Comparison of ENCODE assay signal across 8 mouse cellular contexts in genomic region chr5:8366771-8367613, GRCm38 (mm10). TPM values are rescaled to one million over a fixed set of nuclear protein-coding genes. Genes with fewer than 3 reads are reported as not detected.
DNase-seq lines count a peak whose midpoint lies in the region; ATAC-seq and TF ChIP-seq lines count a peak whose summit lies in the region.

No protein-coding gene starts in this region.

- no peak overlapping the region for H3K27ac ChIP-seq in heart, embryonic 14.5 days (replicated peaks in 1 of 2; ENCODE audit: control insufficient read depth in 1 of 2, insufficient read depth in 1 of 2, low read depth in 2 of 2, low read length in 2 of 2)
- peak overlapping the region; percentile 76 for H3K27ac ChIP-seq in forebrain, postnatal 0 days (ENCODE audit: low read depth, low read length)
- H3K27ac ChIP-seq in left cerebral cortex, adult 2 months = peak overlapping the region; percentile 97
- peak overlapping the region; percentile 24; the same call in 1 of the 2 replicates for H3K27ac ChIP-seq in neural tube, embryonic 11.5 days (ENCODE audit: low read depth, low read length)

- H3K9me3 ChIP-seq in heart, embryonic 14.5 days (ENCODE audit: control insufficient read depth, low read length) = no peaks in the 10 kb centered on the region
- no peaks in the 10 kb centered on the region for H3K9me3 ChIP-seq in forebrain, postnatal 0 days (ENCODE audit: low read length)
- H3K9me3 ChIP-seq in neural tube, embryonic 11.5 days (ENCODE audit: control insufficient read depth, low read length) = no peaks in the 10 kb centered on the region

- peak; percentile 7; the same call in 1 of the 2 replicates for TF ChIP-seq CTCF in forebrain, postnatal 0 days (IDR thresholded peaks at IDR 0.05; ENCODE audit: low read depth)
- TF ChIP-seq CTCF in left cerebral cortex, adult 2 months (IDR thresholded peaks at IDR 0.05) = no peak

- H3K36me3 ChIP-seq in heart, embryonic 14.5 days (ENCODE audit: control insufficient read depth, insufficient read depth, low read length) = no peaks in the 10 kb centered on the region
- H3K36me3 ChIP-seq in forebrain, postnatal 0 days (ENCODE audit: insufficient read depth) = no peaks in the 10 kb centered on the region
- no peaks in the 10 kb centered on the region for H3K36me3 ChIP-seq in neural tube, embryonic 11.5 days (ENCODE audit: control insufficient read depth, insufficient read depth, low read length)

- intact Hi-C loops in left cerebral cortex, adult 2 months (cut with DNase I) = loop anchor here (1.0 to 2.0 kb wide), 3 partner anchors 54 to 311 kb away; no protein-coding TSS in a partner anchor

- peak overlapping the region; percentile 80 to 90 for H3K4me3 ChIP-seq in heart, embryonic 14.5 days (ENCODE audit: control insufficient read depth in 1 of 2, insufficient read depth in 1 of 2, low read depth in 1 of 2, low read length in 2 of 2)
- H3K4me3 ChIP-seq in forebrain, postnatal 0 days (ENCODE audit: low read depth, low read length) = peak overlapping the region; percentile 54
- H3K4me3 ChIP-seq in left cerebral cortex, adult 2 months = peak overlapping the region; percentile 95
- H3K4me3 ChIP-seq in neural tube, embryonic 11.5 days (ENCODE audit: low read depth, low read length) = peak overlapping the region; percentile 62

- H3K4me2 ChIP-seq in heart, embryonic 14.5 days (ENCODE audit: low read length) = peak overlapping the region; percentile 93
- peak overlapping the region; percentile 69 for H3K4me2 ChIP-seq in forebrain, postnatal 0 days (ENCODE audit: low read depth)
- peak overlapping the region; percentile 85 for H3K4me2 ChIP-seq in neural tube, embryonic 11.5 days (ENCODE audit: low read depth)

- H3K4me1 ChIP-seq in heart, embryonic 14.5 days (ENCODE audit: control insufficient read depth in 2 of 2, insufficient read depth in 2 of 2, low read length in 2 of 2) = peaks cover 0 to 6% of the 10 kb centered on the region in 2 experiments; a peak in 2 of 4 replicates
- H3K4me1 ChIP-seq in forebrain, postnatal 0 days (ENCODE audit: insufficient read depth) = peaks cover 8% of the 10 kb centered on the region; the same call in 1 of the 2 replicates
- H3K4me1 ChIP-seq in neural tube, embryonic 11.5 days (ENCODE audit: control insufficient read depth, insufficient read depth, low read length) = no peaks in the 10 kb centered on the region

- H3K9ac ChIP-seq in heart, embryonic 14.5 days (ENCODE audit: low read length) = peak overlapping the region; percentile 86
- H3K9ac ChIP-seq in forebrain, postnatal 0 days = peak overlapping the region; percentile 71
- H3K9ac ChIP-seq in neural tube, embryonic 11.5 days (ENCODE audit: low read length) = peak overlapping the region; percentile 78

- no peak for ATAC-seq in heart, embryonic 14.5 days (ENCODE audit: insufficient number of reproducible peaks, insufficient read depth, low FRiP score, low read depth)
- ATAC-seq in forebrain, postnatal 0 days = peak; percentile 44
- ATAC-seq in neural tube, embryonic 11.5 days (ENCODE audit: insufficient read depth, low FRiP score, low TSS enrichment) = peak; percentile 54

- 3% methylated on average over 25 of the region's 25 CpGs for WGBS in heart, embryonic 14.5 days
- under 1% methylated on average over 25 of the region's 25 CpGs for WGBS in forebrain, postnatal 0 days
- 2% methylated on average over 24 of the region's 25 CpGs for WGBS in neural tube, embryonic 11.5 days

- no peak for DNase-seq in heart, adult 8-10 months (ENCODE audit: low spot score)
- DNase-seq in cerebellum, adult 18-20 months = peak; percentile 69 to 76
- peak; percentile 65 for DNase-seq in forebrain, postnatal 0 days
- DNase-seq in left cerebral cortex, adult 2 months (ENCODE audit: extremely low spot score in 1 of 2, low spot score in 2 of 2) = peak; percentile 42 to 51
- DNase-seq in neural tube, embryonic 11.5 days (ENCODE audit: low spot score) = peak; percentile 40
- DNase-seq in spleen, adult 18-20 months = no peak
- no peak for DNase-seq in thymus, postnatal 10 days (ENCODE audit: low spot score in 2 of 2)

- H3K27me3 ChIP-seq in heart, embryonic 14.5 days (ENCODE audit: control insufficient read depth, insufficient read depth, low read length) = 0 out of 2 replicates have a peak, but pooled peaks cover 3% of the 10 kb centered on the region
- H3K27me3 ChIP-seq in forebrain, postnatal 0 days (ENCODE audit: insufficient read depth, low read length) = no peaks in the 10 kb centered on the region
- H3K27me3 ChIP-seq in neural tube, embryonic 11.5 days (ENCODE audit: control insufficient read depth, insufficient read depth, low read length) = no peaks in the 10 kb centered on the region

RNA-seq across cellular contexts. Expression of gene Adam22, which starts 1.0 kb away (rescaled TPM):
- polyA plus RNA-seq in heart, embryonic 14.5 days (2014; fragmentation: Nextera tagmentation; extraction: Ambion mirVana) = 11.5 and 12.7 TPM in 2 replicates
- total RNA-seq in heart, adult 8-10 months (2022) = 1 to 10 TPM; 4.5 to 6.1 (median 5.3) TPM
- 62.9 and 89.4 TPM in 2 replicates for total RNA-seq in forebrain, postnatal 0 days (2014; rRNA removed)
- polyA plus RNA-seq in forebrain, postnatal 0 days (2015; fragmentation: Nextera tagmentation; extraction: Ambion mirVana) = 27.0 and 36.6 TPM in 2 replicates
- 100 to 1,000 TPM; 214 to 226 TPM for total RNA-seq in left cerebral cortex, adult 2 months (2021)
- polyA plus RNA-seq in neural tube, embryonic 11.5 days (2014; fragmentation: Nextera tagmentation; extraction: Ambion mirVana) = 15.1 and 15.9 TPM in 2 replicates

RNA-seq across cellular contexts. Expression of gene Dbf4, which starts 55.5 kb away (rescaled TPM):
- polyA plus RNA-seq in heart, embryonic 14.5 days (2014; fragmentation: Nextera tagmentation; extraction: Ambion mirVana) = 26.4 and 29.7 TPM in 2 replicates
- 1 to 10 TPM in 2 of 4 experiments, under 1 TPM in 2; 0.63 to 1.3 (median 0.90) TPM for total RNA-seq in heart, adult 8-10 months (2022)
- total RNA-seq in forebrain, postnatal 0 days (2014; rRNA removed) = 11.4 and 13.3 TPM in 2 replicates
- polyA plus RNA-seq in forebrain, postnatal 0 days (2015; fragmentation: Nextera tagmentation; extraction: Ambion mirVana) = 8.2 and 8.3 TPM in 2 replicates
- 1 to 10 TPM; 2.2 to 2.4 TPM for total RNA-seq in left cerebral cortex, adult 2 months (2021)
- polyA plus RNA-seq in neural tube, embryonic 11.5 days (2014; fragmentation: Nextera tagmentation; extraction: Ambion mirVana) = 66.3 and 72.2 TPM in 2 replicates

RNA-seq across cellular contexts. Expression of gene Slc25a40, which starts 55.7 kb away (rescaled TPM):
- polyA plus RNA-seq in heart, embryonic 14.5 days (2014; fragmentation: Nextera tagmentation; extraction: Ambion mirVana) = 14.1 and 14.5 TPM in 2 replicates
- total RNA-seq in heart, adult 8-10 months (2022) = 10 to 100 TPM in 1 of 4 experiments, 1 to 10 TPM in 3; 6.3 to 11.7 (median 8.7) TPM
- total RNA-seq in forebrain, postnatal 0 days (2014; rRNA removed) = 9.2 and 12.7 TPM in 2 replicates
- polyA plus RNA-seq in forebrain, postnatal 0 days (2015; fragmentation: Nextera tagmentation; extraction: Ambion mirVana) = 4.8 and 8.0 TPM in 2 replicates
- 10 to 100 TPM; 12.8 to 13.4 TPM for total RNA-seq in left cerebral cortex, adult 2 months (2021)
- 8.3 and 8.8 TPM in 2 replicates for polyA plus RNA-seq in neural tube, embryonic 11.5 days (2014; fragmentation: Nextera tagmentation; extraction: Ambion mirVana)

Comparison
In these comparisons a context has a peak if more than half of its experiments do, and no peak if none do; other contexts are left out.
1. H3K27ac ChIP-seq: peak in forebrain, postnatal 0 days (single experiment), left cerebral cortex, adult 2 months (single experiment) and neural tube, embryonic 11.5 days (single experiment); none in heart, embryonic 14.5 days (0 of 2).
2. DNase-seq: peak in cerebellum, adult 18-20 months (2 of 2), forebrain, postnatal 0 days (single experiment), left cerebral cortex, adult 2 months (2 of 2) and neural tube, embryonic 11.5 days (single experiment); none in heart, adult 8-10 months (single experiment), spleen, adult 18-20 months (0 of 2) and thymus, postnatal 10 days (0 of 2).
3. Peak in every context shown above with its lines, with median percentiles within 50 percentile points of each other: H3K4me2 ChIP-seq, H3K4me3 ChIP-seq and H3K9ac ChIP-seq.